Mouse (Mus musculus) CD8-positive naive resting alpha-beta T cell, adult 2 months (primary cell): ENCODE data around the gene Cela3b.
A peak's percentile ranks its signal among the peaks of the same experiment; 100 is the strongest.
"Not testable (repeated sequence)": the region's sequence is repeated elsewhere in the genome, so short reads cannot be mapped to it uniquely, and the experiment has no call there.

ENCODE experiments used
- DNase-seq, 2 experiments: peaks; one replicate each; pipeline ENCODE4 v3.0.0; 2022; ENCODE audit warnings: low read depth in 2 of 2, low spot score in 2 of 2

Cela3b gene

GRCm38 (mm10) chr4:137417712-137418564, 12.4 kb downstream of the Cela3b start:
- DNase-seq = no peak

DNA sequence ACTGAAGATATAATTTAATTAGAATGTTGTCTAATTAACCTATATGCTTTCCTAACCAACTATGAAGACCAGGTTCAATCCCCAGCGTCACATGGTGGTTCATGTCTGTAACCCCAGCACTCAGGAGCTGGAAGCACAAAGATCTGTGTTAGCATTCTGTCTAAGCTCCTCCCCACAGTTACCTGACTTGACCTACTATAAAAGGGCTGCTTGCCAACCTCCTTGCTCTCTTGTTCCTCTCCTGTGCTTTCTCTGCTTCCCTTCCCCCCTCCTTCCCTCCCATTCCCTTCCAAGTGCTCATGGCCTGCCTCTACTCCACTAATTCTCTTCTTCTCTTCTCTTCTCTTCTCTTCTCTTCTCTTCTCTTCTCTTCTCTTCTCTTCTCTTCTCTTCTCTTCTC, 15.4 kb downstream of the Cela3b start:
- no peak for DNase-seq

DNA sequence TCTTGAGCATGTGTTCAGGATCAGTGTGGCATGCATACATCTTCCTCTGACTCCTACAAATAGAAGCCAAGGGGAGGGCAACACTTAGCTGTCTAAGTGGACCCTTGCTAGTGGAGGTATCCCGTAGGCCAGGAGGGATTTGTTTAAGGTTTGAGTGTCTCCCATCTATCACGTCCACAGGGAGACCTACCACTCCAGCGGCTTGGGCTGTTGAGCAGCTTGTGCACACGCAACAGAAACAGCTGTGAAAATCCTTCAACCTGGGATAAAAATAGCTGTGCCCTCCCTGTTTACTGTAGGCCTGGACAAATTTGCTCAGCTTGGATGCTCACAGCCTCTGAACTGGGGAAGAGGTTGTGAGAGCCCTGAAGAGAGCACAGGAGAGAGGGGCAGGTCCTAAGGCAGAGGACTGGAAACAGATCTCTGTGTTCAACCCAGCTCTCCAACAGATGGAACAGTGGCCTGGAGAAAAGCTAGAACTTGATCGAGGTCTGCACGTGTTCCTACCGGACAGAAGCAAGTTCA, 18.1 kb downstream of the Cela3b start:
- not testable (repeated sequence) for DNase-seq

GRCm38 (mm10) chr4:137409691-137410090, 20.6 kb downstream of the Cela3b start, which contains the start of gene Cela3a:
Gene Cela3a (minus strand): TSS chr4:137409791.
- DNase-seq = no peak

GRCm38 (mm10) chr4:137405571-137405970, 24.8 kb downstream of the Cela3b start:
- DNase-seq = no peak

DNA sequence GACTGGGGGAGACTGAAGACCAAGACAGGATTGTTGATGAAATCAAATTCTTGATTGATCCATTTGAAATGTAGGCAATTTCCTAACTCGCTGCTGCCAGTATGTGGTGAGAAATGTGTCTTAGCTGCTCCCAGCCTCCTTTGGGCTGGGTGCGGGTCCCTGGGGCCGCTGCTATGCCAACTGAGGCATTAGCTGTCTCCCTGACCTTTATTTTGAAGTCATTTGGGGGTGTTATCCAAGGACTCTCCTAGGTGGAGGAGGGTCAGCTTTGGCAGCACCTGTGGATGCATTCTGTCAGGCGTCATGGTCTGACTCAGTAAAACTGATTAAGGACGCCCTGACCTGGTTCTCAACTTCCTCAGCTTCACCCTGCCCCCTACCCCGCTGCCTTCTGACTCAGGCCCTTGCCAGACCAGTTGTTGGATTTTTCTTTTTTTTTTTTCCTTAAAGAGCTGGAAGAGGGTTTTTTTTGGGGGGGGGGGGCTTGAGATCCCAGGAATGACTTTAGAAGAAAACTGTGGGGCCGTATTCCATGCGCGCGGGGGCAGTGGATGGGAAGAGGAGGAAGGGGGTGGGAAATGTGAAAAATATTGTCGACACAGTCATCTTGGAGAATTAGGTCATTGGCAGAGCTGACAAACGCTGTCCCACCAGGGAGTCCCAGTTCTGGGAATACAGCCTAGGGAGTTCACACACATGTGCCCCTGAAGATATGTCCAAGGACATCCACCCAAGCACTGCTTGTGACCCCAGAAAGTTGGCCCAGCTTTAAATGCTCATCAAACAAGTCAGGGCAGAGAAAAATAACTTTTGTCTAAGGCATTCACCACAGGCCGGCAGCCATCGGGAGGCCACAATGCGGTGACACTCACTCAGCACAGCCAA, 33.5 kb downstream of the Cela3b start:
- no peak for DNase-seq

DNA sequence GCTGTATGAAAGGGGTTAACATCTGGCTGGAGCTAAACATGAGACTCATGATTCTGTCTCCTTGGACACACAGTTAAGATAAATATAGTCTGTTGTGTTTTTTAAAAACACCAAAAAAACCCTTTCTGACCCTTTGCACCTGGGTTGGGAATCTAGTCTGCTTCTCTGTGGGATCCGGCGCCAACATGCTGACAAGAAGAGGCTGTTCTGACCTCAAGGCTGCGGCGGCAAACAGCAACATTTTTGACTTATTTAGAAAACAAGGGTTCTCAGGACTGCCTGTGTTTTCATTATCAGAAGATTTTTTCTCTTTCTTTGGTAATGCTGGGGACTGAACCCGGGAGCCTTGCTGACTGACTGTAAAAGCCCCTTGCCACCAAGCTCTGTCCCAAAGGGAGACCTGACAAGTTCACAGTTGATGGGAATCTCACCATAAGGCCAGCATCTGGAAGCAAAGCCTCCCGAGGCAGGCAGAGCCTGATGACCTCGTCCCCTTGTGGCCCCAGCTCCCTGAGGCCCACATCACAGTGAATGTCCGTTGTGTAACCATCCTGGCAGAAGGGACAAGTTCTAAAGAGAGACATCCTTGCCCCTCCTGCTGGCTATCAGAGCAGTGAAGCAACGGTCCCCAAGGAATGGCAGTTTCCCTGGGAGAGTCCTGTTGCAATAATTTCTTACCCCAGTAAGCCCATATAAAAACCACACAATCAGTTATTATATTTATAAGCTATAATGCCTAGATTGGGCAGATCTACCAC, 36.8 kb downstream of the Cela3b start:
- DNase-seq = no peak

DNA sequence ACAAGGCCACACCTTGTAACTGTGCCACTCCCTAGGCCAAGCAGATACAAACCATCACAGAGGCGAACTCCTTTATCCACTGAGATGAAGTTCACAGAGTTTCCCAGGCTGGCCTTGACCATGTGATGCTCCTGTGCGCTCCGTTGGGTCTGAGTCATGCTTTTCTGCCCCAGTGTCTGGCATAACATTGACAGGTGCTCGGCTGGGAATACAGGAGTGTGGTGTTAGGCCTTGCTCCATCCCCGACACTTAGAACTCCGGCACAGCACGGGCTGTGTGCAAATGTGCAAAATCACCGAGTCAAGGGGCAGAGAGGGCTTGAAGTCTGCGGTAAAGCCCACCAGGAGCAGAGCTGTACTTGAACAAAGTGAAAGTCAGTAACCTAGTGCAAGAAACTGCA, 37.5 kb downstream of the Cela3b start:
- DNase-seq = no peak

DNA sequence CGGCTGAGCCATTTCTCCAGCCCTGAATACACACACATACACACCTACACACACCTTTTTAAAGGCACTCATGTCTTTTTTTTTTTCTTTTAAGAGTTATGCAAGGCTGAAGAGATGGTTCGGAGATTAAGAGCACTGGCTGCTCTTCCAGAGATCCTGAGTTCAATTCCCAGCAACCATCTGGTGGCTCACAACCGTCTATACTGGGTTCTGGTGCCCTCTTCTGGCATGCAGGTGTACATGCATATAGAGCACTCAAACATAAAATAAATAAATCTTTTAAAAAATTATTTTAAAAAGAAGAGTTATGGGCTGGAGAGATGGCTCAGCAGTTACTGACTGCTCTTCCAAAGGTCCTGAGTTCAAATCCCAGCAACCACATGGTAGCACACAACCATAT, 39.1 kb downstream of the Cela3b start:
- DNase-seq = no peak

- DNase-seq = no peak
Measured at GRCm38 (mm10) chr4:137390196-137390595, 40.1 kb downstream of the Cela3b start.

DNA sequence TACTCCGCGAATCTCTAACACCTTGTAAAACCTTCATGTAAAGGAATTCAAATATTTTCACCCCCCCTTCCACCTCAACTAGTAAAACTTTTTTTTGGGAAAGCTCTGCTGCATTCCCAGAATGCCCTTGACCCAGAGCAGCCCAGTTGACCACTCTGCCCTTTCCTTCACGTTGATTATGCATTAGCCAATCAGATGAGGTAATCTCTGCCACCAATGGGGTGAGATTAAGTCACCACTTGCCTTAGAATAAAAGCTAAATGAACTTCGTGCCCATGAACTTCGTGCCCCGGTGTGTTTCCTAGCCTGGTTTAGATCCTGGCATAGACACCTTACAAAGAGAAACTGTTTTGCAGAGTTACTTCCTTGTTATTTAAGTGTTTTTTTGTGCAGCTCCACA, 41.4 kb downstream of the Cela3b start:
- no peak for DNase-seq

- DNase-seq = peak; percentile 70 to 74
Measured at GRCm38 (mm10) chr4:137388059-137388794, 42.1 kb downstream of the Cela3b start.

DNA sequence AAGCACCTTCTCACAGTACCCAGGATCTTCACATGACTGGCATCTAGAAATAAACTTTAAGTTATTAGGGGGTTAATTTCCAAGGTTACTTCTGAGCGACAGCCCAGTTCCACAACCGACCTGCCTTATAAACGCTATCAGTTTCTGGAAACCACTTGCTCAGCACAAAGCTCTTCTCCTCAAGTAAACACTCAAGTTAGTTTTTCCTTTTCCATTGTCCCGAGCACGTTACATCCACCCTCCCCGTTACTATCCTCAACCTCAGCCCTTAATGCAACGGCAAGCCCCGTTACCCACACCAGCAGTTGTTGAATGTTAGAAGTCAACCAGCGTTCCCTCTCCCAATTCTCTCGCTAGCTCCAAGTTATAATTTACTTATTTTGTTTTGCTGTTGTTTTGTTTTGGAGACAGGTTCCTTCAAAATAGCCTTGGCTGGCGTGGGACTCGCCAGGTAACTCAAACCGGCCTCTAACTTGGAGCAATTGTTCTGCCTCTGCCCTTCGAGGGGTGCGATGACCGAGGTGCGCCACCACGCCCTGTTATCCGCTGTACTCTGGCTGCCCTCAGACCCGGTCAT, 42.8 kb downstream of the Cela3b start:
- DNase-seq = no peak

- no peak for DNase-seq
Measured at GRCm38 (mm10) chr4:137380702-137381605, 49.4 kb downstream of the Cela3b start.

GRCm38 (mm10) chr4:137379713-137380255, 50.6 kb downstream of the Cela3b start:
- no peak for DNase-seq

- DNase-seq = no peak
Measured at GRCm38 (mm10) chr4:137379085-137379484, 51.3 kb downstream of the Cela3b start.

DNA sequence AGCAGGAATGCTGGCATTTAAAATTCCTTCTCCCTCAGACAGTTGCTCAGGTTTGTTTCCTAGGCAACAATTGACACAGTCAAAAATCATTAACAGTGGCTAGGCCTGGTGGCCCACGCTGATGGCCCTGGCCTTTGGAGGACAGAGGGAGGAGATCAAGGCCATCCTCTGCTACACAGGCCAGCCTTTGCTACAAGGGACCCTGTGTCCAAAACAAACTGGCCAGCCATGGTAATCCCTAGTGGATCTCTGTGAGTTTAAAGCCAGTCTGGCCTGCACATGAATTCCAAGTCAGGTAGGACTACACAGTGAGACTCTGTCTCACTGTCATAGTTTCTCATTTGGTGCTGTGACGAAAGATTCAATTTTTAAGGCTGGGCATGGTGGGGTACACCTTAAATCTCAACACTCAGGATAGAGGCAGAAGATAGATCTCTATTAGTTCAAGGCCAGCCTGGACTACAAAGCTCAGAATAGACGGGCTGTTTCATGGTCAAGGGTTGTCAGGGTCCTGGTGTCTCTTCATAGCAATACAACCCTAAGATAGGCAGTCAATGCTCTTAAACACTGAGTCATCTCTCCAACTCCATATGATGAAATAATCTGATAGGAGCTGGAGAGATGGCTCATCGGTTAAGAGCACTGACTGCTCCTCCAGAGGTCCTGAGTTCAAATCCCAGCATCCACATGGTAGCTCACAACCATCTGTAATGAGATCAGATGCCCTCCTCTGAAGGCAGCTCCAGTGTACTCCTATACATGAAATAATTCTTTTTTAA, 52.6 kb downstream of the Cela3b start:
- no peak for DNase-seq

GRCm38 (mm10) chr4:137376778-137377177, 53.6 kb downstream of the Cela3b start:
- DNase-seq = no peak
